Mouse (Mus musculus) hindbrain, embryonic 12.5 days (tissue): ENCODE measurements around the gene Ugt1a10. TPM values are rescaled to one million over a fixed set of nuclear protein-coding genes. Genes with fewer than 3 reads are reported as not detected.
A peak's percentile ranks its signal among the peaks of the same experiment; 100 is the strongest.

Experiments
- ATAC-seq: fragments of 200-750 bp; cut with Nextera tagmentation; 2 replicates; pipeline ENCODE4 v1.8.0; 2017; ENCODE audit warnings: moderate TSS enrichment; ENCODE audit not compliant: low FRiP score
- H3K27ac ChIP-seq: fragments of 300-500 bp; sonication (generic); 2 replicates; pipeline ENCODE4 v1.5.1; 2016; ENCODE audit warnings: mild to moderate bottlenecking
- H3K27me3 ChIP-seq: fragments of 300-500 bp; sonication (generic); 2 replicates; pipeline ENCODE4 v1.6.1; 2016; ENCODE audit warnings: mild to moderate bottlenecking
- H3K36me3 ChIP-seq: fragments of 300-500 bp; sonication (generic); 2 replicates; pipeline ENCODE4 v1.6.1; 2016; ENCODE audit warnings: mild to moderate bottlenecking
- H3K4me1 ChIP-seq: fragments of 300-500 bp; sonication (generic); 2 replicates; pipeline ENCODE4 v1.6.1; 2016
- H3K4me2 ChIP-seq: fragments of 300-500 bp; sonication (generic); replicated peaks from 2 replicates; pipeline ENCODE4 v1.6.1; 2016; ENCODE audit warnings: mild to moderate bottlenecking
- H3K4me3 ChIP-seq: fragments of 300-500 bp; sonication (generic); 2 replicates; pipeline ENCODE4 v1.5.1; 2016; ENCODE audit warnings: mild to moderate bottlenecking
- H3K9ac ChIP-seq: fragments of 300-500 bp; sonication (generic); 2 replicates; pipeline ENCODE4 v1.6.1; 2016; ENCODE audit warnings: mild to moderate bottlenecking, moderate library complexity
- H3K9me3 ChIP-seq: fragments of 300-500 bp; sonication (generic); replicated peaks from 2 replicates; pipeline ENCODE4 v1.6.1; 2016; ENCODE audit warnings: mild to moderate bottlenecking
- WGBS: fragments of 180-500 bp; shearing (Covaris S2); methylation state at CpG from one replicate; pipeline ENCODE4 v1.1.7; 2016; 5-methylcytosine and 5-hydroxymethylcytosine counted together
- polyA plus RNA-seq: library from polyadenylated mRNA; unstranded; fragments of >200 nt; fragmentation: Nextera tagmentation; extraction: Ambion mirVana; gene quantifications from 2 replicates; pipeline ENCODE4 v1.2.1, GENCODE M21; 2016

Gene Ugt1a10
- polyA plus RNA-seq, 1 experiment from 2014 or later, result not detected

GRCm38 (mm10) chr1:88243861-88244260 is 188.7 kb downstream of the Ugt1a10 start:
- Histone ChIP-seq H3K27me3 (no peaks in the 10 kb centered on the region), H3K4me2 (no peak overlapping the region), H3K27ac (no peak overlapping the region), H3K9ac (no peak overlapping the region), H3K9me3 (peaks cover 94% of the 10 kb centered on the region), H3K36me3 (no peaks in the 10 kb centered on the region), H3K4me1 (no peaks in the 10 kb centered on the region), H3K4me3 (no peak overlapping the region)
- no peak for ATAC-seq
- 67% methylated on average over 5 of the region's 5 CpGs for WGBS

- Histone ChIP-seq H3K27me3 (no peaks in the 10 kb centered on the region), H3K9me3 (peaks cover 94% of the 10 kb centered on the region), H3K36me3 (no peaks in the 10 kb centered on the region), H3K27ac (no peak overlapping the region), H3K4me3 (no peak overlapping the region), H3K4me1 (no peaks in the 10 kb centered on the region), H3K9ac (no peak overlapping the region), H3K4me2 (no peak overlapping the region)
- ATAC-seq, result no peak
- WGBS, result 78% methylated on average over 6 of the region's 6 CpGs
Measured at GRCm38 (mm10) chr1:88245881-88246280, 190.7 kb downstream of the Ugt1a10 start.

GRCm38 (mm10) chr1:88246386-88246785 is 191.2 kb downstream of the Ugt1a10 start:
- Histone ChIP-seq H3K9me3 (peaks cover 94% of the 10 kb centered on the region), H3K4me3 (no peak overlapping the region), H3K27me3 (no peaks in the 10 kb centered on the region), H3K9ac (no peak overlapping the region), H3K36me3 (no peaks in the 10 kb centered on the region), H3K4me2 (no peak overlapping the region), H3K27ac (no peak overlapping the region), H3K4me1 (no peaks in the 10 kb centered on the region)
- WGBS, result 44% methylated on average over 6 of the region's 6 CpGs
- ATAC-seq, result no peak

GRCm38 (mm10) chr1:88247660-88248059 is 192.5 kb downstream of the Ugt1a10 start:
- Histone ChIP-seq H3K9me3 (peaks cover 93% of the 10 kb centered on the region), H3K36me3 (no peaks in the 10 kb centered on the region), H3K27ac (no peak overlapping the region), H3K9ac (no peak overlapping the region), H3K4me2 (no peak overlapping the region), H3K27me3 (no peaks in the 10 kb centered on the region), H3K4me1 (no peaks in the 10 kb centered on the region), H3K4me3 (no peak overlapping the region)
- 48% methylated on average over 2 of the region's 2 CpGs for WGBS
- no peak for ATAC-seq

- ATAC-seq, result no peak
- no peak overlapping the region for H3K27ac ChIP-seq
- peaks cover 92% of the 10 kb centered on the region for H3K9me3 ChIP-seq
- no peak overlapping the region for H3K4me2 ChIP-seq
- no peaks in the 10 kb centered on the region for H3K36me3 ChIP-seq
- H3K27me3 ChIP-seq, result no peaks in the 10 kb centered on the region
- H3K9ac ChIP-seq, result no peak overlapping the region
- WGBS, result 71% methylated on average over 4 of the region's 4 CpGs
- H3K4me1 ChIP-seq, result no peaks in the 10 kb centered on the region
- no peak overlapping the region for H3K4me3 ChIP-seq
Measured at GRCm38 (mm10) chr1:88248658-88249057, 193.5 kb downstream of the Ugt1a10 start.

- H3K9ac ChIP-seq, result no peak overlapping the region
- H3K27ac ChIP-seq, result no peak overlapping the region
- H3K9me3 ChIP-seq, result peaks cover 93% of the 10 kb centered on the region
- H3K4me1 ChIP-seq, result no peaks in the 10 kb centered on the region
- H3K27me3 ChIP-seq, result no peaks in the 10 kb centered on the region
- H3K4me2 ChIP-seq, result no peak overlapping the region
- 77% methylated on average over 7 of the region's 7 CpGs for WGBS
- no peaks in the 10 kb centered on the region for H3K36me3 ChIP-seq
- ATAC-seq, result no peak
- H3K4me3 ChIP-seq, result no peak overlapping the region
Measured at GRCm38 (mm10) chr1:88249596-88249995, 194.4 kb downstream of the Ugt1a10 start.

- ATAC-seq, result no peak
- 81% methylated on average over 5 of the region's 5 CpGs for WGBS
- peaks cover 93% of the 10 kb centered on the region for H3K9me3 ChIP-seq
Measured at GRCm38 (mm10) chr1:88250023-88250422, 194.8 kb downstream of the Ugt1a10 start.

GRCm38 (mm10) chr1:88253106-88253505 is 197.9 kb downstream of the Ugt1a10 start:
- H3K27ac ChIP-seq, result no peak overlapping the region
- no peaks in the 10 kb centered on the region for H3K27me3 ChIP-seq
- no peak overlapping the region for H3K9ac ChIP-seq
- H3K4me3 ChIP-seq, result no peak overlapping the region
- no peaks in the 10 kb centered on the region for H3K4me1 ChIP-seq
- no peak for ATAC-seq
- no peak overlapping the region for H3K4me2 ChIP-seq
- 72% methylated on average over 8 of the region's 8 CpGs for WGBS
- H3K9me3 ChIP-seq, result peaks cover 93% of the 10 kb centered on the region
- no peaks in the 10 kb centered on the region for H3K36me3 ChIP-seq

More at GRCm38 (mm10) chr1:88250023-88250422, 194.8 kb downstream of the Ugt1a10 start:
- Histone ChIP-seq H3K4me1 (no peaks in the 10 kb centered on the region), H3K27ac (no peak overlapping the region), H3K27me3 (no peaks in the 10 kb centered on the region), H3K4me3 (no peak overlapping the region), H3K36me3 (no peaks in the 10 kb centered on the region), H3K9ac (no peak overlapping the region), H3K4me2 (no peak overlapping the region)

- no peaks in the 10 kb centered on the region for H3K36me3 ChIP-seq
- H3K4me1 ChIP-seq, result no peaks in the 10 kb centered on the region
- H3K27ac ChIP-seq, result no peak overlapping the region
- peaks cover 92% of the 10 kb centered on the region for H3K9me3 ChIP-seq
- H3K4me2 ChIP-seq, result no peak overlapping the region
- H3K27me3 ChIP-seq, result no peaks in the 10 kb centered on the region
- no peak overlapping the region for H3K9ac ChIP-seq
- H3K4me3 ChIP-seq, result no peak overlapping the region
- 74% methylated on average over 6 of the region's 6 CpGs for WGBS
- ATAC-seq, result no peak
Measured at GRCm38 (mm10) chr1:88253540-88253939, 198.4 kb downstream of the Ugt1a10 start.

GRCm38 (mm10) chr1:88254793-88255465 is 199.7 kb downstream of the Ugt1a10 start:
- peaks cover 87% of the 10 kb centered on the region for H3K9me3 ChIP-seq
- WGBS, result 86% methylated on average over 12 of the region's 12 CpGs
- no peak overlapping the region for H3K9ac ChIP-seq
- no peak overlapping the region for H3K4me3 ChIP-seq
- no peak overlapping the region for H3K27ac ChIP-seq
- H3K27me3 ChIP-seq, result no peaks in the 10 kb centered on the region
- ATAC-seq, result peak; percentile 2; the same call in 1 of the 2 replicates
- H3K4me1 ChIP-seq, result no peaks in the 10 kb centered on the region
- no peak overlapping the region for H3K4me2 ChIP-seq
- peaks cover 7% of the 10 kb centered on the region for H3K36me3 ChIP-seq

- Histone ChIP-seq H3K4me3 (no peak overlapping the region), H3K9ac (no peak overlapping the region), H3K4me2 (no peak overlapping the region), H3K27ac (no peak overlapping the region), H3K9me3 (peaks cover 86% of the 10 kb centered on the region), H3K4me1 (no peaks in the 10 kb centered on the region), H3K36me3 (peaks cover 13% of the 10 kb centered on the region), H3K27me3 (no peaks in the 10 kb centered on the region)
- 55% methylated on average over 2 of the region's 2 CpGs for WGBS
- ATAC-seq, result peak; percentile 3; the same call in 1 of the 2 replicates
Measured at GRCm38 (mm10) chr1:88255466-88255857, 200.3 kb downstream of the Ugt1a10 start.

- Histone ChIP-seq H3K27ac (no peak overlapping the region), H3K4me1 (no peaks in the 10 kb centered on the region), H3K27me3 (no peaks in the 10 kb centered on the region), H3K9me3 (peaks cover 79% of the 10 kb centered on the region), H3K4me3 (no peak overlapping the region), H3K9ac (no peak overlapping the region), H3K36me3 (peaks cover 20% of the 10 kb centered on the region), H3K4me2 (no peak overlapping the region)
- 82% methylated on average over 13 of the region's 13 CpGs for WGBS
- no peak for ATAC-seq
Measured at GRCm38 (mm10) chr1:88255989-88256754, 201.0 kb downstream of the Ugt1a10 start.
